Mouse (Mus musculus) ZHBTc4 (cell line): ENCODE results near the gene Unc50.

Source experiments
- DNase-seq: peaks from one replicate; pipeline ENCODE4 v3.0.0-alpha.2; 2011; ENCODE audit warnings: low read depth, low spot score

Gene Unc50

GRCm38 (mm10) chr1:37486994-37487393 is 57.1 kb downstream of the Unc50 start:
- DNase-seq: no peak

- no peak for DNase-seq
Observed at GRCm38 (mm10) chr1:37488531-37488930, 58.6 kb downstream of the Unc50 start.
